Mouse (Mus musculus): ENCODE measurements at regions not wholly inside any gene's neighbourhood (a gene's known extent, or its start where the extent isn't known, plus 50 kb on each side); places are given as distances from the start of the nearest gene placed in this dataset.

GRCm38 (mm10) chr13:59904415-59904814 is 81.5 kb upstream of the Tut7 start:
- TF ChIP-seq CTCF (IDR thresholded peaks at IDR 0.05; ENCODE audit: insufficient read depth, low read length) = no peak
- no peak for TF ChIP-seq POLR2A (IDR thresholded peaks at IDR 0.05; ENCODE audit: borderline replicate concordance, extremely low read depth, low read depth, low read length)
